Mouse (Mus musculus) embryonic fibroblast, embryonic 13.5 days (primary cell): ENCODE results near the gene Zfp853.

Experiments used
- CTCF ChIP-seq: IDR thresholded peaks from 2 replicates; pipeline ENCODE4 v1.5.1; 2011; ENCODE audit warnings: mild to moderate bottlenecking, control low read depth, low read length, moderate library complexity, borderline replicate concordance; ENCODE audit not compliant: insufficient read depth
- POLR2A ChIP-seq: IDR thresholded peaks from 2 replicates; pipeline ENCODE4 v1.6.1; 2011; ENCODE audit warnings: low read depth, mild to moderate bottlenecking, control low read depth, low read length, moderate library complexity

- TF ChIP-seq CTCF = peak; percentile 57
- TF ChIP-seq POLR2A = no peak
Observed at GRCm38 (mm10) chr5:143333872-143334271, 40.4 kb upstream of the Zfp853 start.
